Mouse (Mus musculus) midbrain, postnatal 0 days (tissue): ENCODE measurements around the gene Zc3hav1l. TPM values are rescaled to one million over a fixed set of nuclear protein-coding genes. Genes with fewer than 3 reads are reported as not detected.

ENCODE experiments used
- ATAC-seq: fragments of 200-750 bp; cut with Nextera tagmentation; 2 replicates; pipeline ENCODE4 v1.8.0; 2017; ENCODE audit warnings: moderate number of reproducible peaks, mild to moderate bottlenecking, moderate TSS enrichment, moderate library complexity; ENCODE audit not compliant: low FRiP score
- DNase-seq: peaks from one replicate; pipeline ENCODE4 v3.0.0-alpha.2; 2015; ENCODE audit warnings: low spot score
- H3K27ac ChIP-seq: fragments of 300-500 bp; sonication (generic); 2 replicates; pipeline ENCODE4 v1.5.1; 2014; ENCODE audit warnings: low read depth, mild to moderate bottlenecking, low read length, mixed read lengths
- H3K27me3 ChIP-seq: fragments of 300-500 bp; sonication (generic); 2 replicates; pipeline ENCODE4 v1.6.1; 2014; ENCODE audit warnings: low read length, control low read depth, mixed read lengths; ENCODE audit not compliant: insufficient read depth
- H3K36me3 ChIP-seq: fragments of 300-500 bp; sonication (generic); 2 replicates; pipeline ENCODE4 v1.6.1; 2014; ENCODE audit warnings: low read length, control low read depth, mixed read lengths; ENCODE audit not compliant: insufficient read depth
- H3K4me1 ChIP-seq: fragments of 300-500 bp; sonication (generic); 2 replicates; pipeline ENCODE4 v1.6.1; 2014; ENCODE audit warnings: mild to moderate bottlenecking, control low read depth, antibody characterized with exemption, low read length, mixed read lengths; ENCODE audit not compliant: insufficient read depth
- H3K4me2 ChIP-seq: fragments of 300-500 bp; sonication (generic); 2 replicates; pipeline ENCODE4 v1.6.1; 2014; ENCODE audit warnings: low read depth, mild to moderate bottlenecking, low read length, mixed read lengths; ENCODE audit not compliant: poor library complexity, severe bottlenecking
- H3K4me3 ChIP-seq: fragments of 300-500 bp; sonication (generic); 2 replicates; pipeline ENCODE4 v1.5.1; 2014; ENCODE audit warnings: low read depth, mild to moderate bottlenecking, low read length, moderate library complexity
- H3K9ac ChIP-seq: fragments of 300-500 bp; sonication (generic); replicated peaks from 2 replicates; pipeline ENCODE4 v1.6.1; 2014; ENCODE audit warnings: mild to moderate bottlenecking, low read length, moderate library complexity, mixed read lengths; ENCODE audit not compliant: poor library complexity, severe bottlenecking
- H3K9me3 ChIP-seq: fragments of 300-500 bp; sonication (generic); 2 replicates; pipeline ENCODE4 v1.6.1; 2016; ENCODE audit warnings: low read length, control low read depth
- CTCF ChIP-seq: IDR thresholded peaks from 2 replicates; pipeline ENCODE4 v1.5.1; 2016; ENCODE audit warnings: antibody characterized with exemption, mild to moderate bottlenecking
- WGBS: fragments of 180-500 bp; shearing (Covaris S2); extraction: QIAGEN DNeasy Blood & Tissue Kit; methylation state at CpG from one replicate; pipeline ENCODE4 v1.1.7; 2014; 5-methylcytosine and 5-hydroxymethylcytosine counted together
- polyA plus RNA-seq: library from polyadenylated mRNA; unstranded; fragments of >200 nt; fragmentation: Nextera tagmentation; extraction: Ambion mirVana; gene quantifications from 2 replicates; pipeline ENCODE4 v1.2.1, GENCODE M21; 2015
- total RNA-seq: library from RNA; depleted of rRNA; stranded (reverse); fragments of >200 nt; gene quantifications from 2 replicates; pipeline ENCODE4 v1.2.3, GENCODE M21; 2014

Zc3hav1l gene
- total and polyA plus RNA-seq, 2 experiments from 2014 or later, result 3.7 to 8.1 TPM

DNA sequence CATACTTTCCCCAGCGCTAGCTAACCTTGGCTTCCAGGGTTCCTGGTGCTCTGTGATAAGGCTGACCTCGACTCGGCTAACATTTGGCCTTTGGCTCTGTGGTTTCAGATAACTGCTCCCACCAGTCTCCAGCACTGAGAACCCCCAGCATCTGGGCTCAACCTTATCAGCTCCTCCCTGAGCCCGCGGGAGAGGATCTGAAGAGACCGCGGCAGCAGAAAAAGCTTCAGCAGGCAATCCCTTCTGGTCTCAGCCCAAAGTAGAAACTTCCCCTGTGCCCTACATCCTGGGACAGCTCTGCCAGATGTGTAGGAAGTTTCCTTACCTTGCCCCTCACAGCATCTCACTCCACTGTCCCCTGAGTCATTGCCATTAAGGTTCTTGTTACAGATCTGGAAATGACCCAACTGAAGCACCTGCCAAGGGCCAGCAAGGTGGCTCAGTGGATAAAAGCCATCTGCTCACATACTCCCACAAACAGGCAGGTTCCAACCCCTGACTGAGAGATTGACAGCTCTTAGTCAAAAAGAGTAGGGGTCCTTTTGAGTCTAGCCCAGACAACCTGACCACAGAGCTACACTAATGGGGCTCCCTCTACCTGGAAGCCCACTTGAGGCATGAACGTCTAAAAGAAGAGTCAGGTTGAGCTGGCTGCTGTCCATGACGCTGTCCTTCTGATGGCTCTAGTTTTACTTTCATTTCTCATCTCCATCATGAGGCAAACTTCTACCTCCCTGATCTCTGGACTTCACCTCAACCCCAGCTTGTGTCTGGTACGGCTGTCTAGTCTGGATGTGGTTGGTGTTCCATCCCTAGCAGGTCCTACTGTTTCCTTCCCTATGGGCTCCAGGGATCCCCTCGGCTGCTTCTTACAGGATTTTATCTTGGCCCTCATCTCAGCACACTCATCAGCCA, 42.9 kb upstream of the Zc3hav1l start:
- ATAC-seq (no peak), DNase-seq (no peak)
- no peak for TF ChIP-seq CTCF
- H3K4me1 ChIP-seq, result no peaks in the 10 kb centered on the region
- no peaks in the 10 kb centered on the region for H3K36me3 ChIP-seq
- no peak overlapping the region for H3K4me3 ChIP-seq
- no peak overlapping the region for H3K27ac ChIP-seq
- WGBS, result 72% methylated on average over 11 of the region's 11 CpGs
- H3K9ac ChIP-seq, result no peak overlapping the region
- H3K4me2 ChIP-seq, result no peak overlapping the region
- no peaks in the 10 kb centered on the region for H3K27me3 ChIP-seq
- no peaks in the 10 kb centered on the region for H3K9me3 ChIP-seq

DNA sequence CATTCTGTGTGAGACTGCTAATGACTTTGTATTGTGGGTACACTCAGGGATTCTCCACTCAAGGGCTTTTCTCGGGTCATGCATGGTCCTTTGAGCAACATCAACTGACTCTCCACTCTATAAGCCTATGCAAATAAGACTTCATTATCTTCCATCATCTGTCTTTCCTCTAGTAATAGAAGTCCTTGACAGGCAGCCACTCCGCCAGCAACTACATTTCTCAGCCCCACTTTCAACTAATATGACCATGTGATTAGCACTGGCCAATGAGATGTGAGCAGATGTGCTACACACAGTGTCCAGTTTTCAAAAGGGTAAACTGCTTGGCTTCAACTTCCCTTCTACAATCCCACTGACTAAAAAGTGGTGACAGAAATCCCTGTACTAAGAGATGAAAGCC, 40.0 kb upstream of the Zc3hav1l start:
- DNase-seq (no peak), ATAC-seq (no peak)
- no peak for TF ChIP-seq CTCF
- Histone ChIP-seq H3K9me3 (no peaks in the 10 kb centered on the region), H3K36me3 (no peaks in the 10 kb centered on the region), H3K4me2 (no peak overlapping the region), H3K9ac (no peak overlapping the region), H3K27me3 (no peaks in the 10 kb centered on the region), H3K27ac (no peak overlapping the region), H3K4me3 (no peak overlapping the region), H3K4me1 (no peaks in the 10 kb centered on the region)
- WGBS, result 72% methylated on average over 2 of the region's 2 CpGs

DNA sequence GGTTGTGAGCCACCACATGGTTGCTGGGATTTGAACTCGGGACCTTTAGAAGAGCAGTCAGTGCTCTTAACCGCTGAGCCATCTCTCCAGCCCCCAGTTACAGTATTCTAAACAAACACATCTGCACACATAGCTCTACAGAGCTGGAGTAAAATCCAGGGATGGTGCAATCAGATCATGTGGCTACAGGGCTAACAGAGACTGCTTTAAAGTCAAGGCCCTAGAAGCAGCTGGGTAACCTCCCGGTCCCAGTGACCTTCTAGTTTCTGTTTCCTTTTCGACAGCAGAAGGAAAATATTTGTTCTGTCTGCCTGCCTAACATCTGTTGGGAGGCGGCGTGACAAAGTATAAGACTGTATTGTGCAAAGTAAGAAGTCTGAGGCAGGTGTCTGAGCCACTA, 38.9 kb upstream of the Zc3hav1l start:
- Histone ChIP-seq H3K4me1 (no peaks in the 10 kb centered on the region), H3K4me3 (no peak overlapping the region), H3K27me3 (no peaks in the 10 kb centered on the region), H3K9ac (no peak overlapping the region), H3K9me3 (no peaks in the 10 kb centered on the region), H3K4me2 (no peak overlapping the region), H3K36me3 (no peaks in the 10 kb centered on the region), H3K27ac (no peak overlapping the region)
- DNase-seq (no peak), ATAC-seq (no peak)
- 91% methylated on average over 6 of the region's 6 CpGs for WGBS
- TF ChIP-seq CTCF, result no peak

DNA sequence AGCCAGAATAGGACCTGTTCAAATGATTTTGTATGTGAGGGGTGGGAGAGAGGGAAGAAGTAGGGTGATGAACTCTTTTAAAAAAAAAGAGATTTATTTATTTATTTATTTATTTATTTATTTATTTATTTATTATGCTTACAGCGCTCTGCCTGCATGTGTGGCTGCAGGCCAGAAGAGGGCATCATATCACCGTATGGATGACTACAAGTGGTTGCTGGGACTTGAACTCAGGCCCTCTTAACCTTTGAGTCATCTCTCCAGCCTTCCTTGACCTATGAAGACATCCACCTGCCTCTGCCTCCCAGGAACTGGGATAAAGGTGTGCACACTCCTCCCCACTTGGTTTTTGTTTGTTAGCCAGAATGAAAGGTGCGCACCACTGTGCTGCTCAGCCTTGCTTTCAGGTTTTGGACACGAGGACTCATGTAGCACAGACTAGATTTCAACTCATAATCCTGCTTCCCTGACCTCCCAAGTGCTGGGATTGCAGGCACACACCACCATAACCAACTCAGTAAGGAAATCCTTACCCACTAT, 38.2 kb upstream of the Zc3hav1l start:
- no peak for DNase-seq
- H3K4me2 ChIP-seq, result no peak overlapping the region
- H3K27me3 ChIP-seq, result no peaks in the 10 kb centered on the region
- H3K4me1 ChIP-seq, result no peaks in the 10 kb centered on the region
- no peaks in the 10 kb centered on the region for H3K36me3 ChIP-seq
- ATAC-seq, result no peak
- no peak overlapping the region for H3K4me3 ChIP-seq
- no peak overlapping the region for H3K27ac ChIP-seq
- H3K9me3 ChIP-seq, result no peaks in the 10 kb centered on the region
- 87% methylated on average over 4 of the region's 4 CpGs for WGBS
- H3K9ac ChIP-seq, result no peak overlapping the region
- no peak for TF ChIP-seq CTCF

DNA sequence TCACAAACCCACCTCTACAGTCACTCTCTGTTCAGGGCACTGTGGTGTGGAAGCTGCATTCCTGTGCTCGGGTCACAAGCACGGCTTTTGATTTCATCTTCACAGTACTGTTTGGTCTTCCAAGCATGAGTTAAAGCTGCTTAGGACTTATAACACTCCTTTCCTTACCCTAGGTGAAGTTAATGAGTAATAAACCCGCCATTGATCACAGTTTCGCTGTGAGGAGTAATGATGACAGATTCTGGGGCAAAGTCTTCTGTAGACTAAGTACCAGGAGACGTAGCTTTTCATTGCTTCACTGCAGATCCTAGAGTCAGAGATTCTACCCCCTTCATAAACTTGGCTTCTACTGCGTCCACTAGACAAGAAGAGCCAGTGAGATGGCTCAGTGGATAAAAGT, 36.2 kb upstream of the Zc3hav1l start:
- Histone ChIP-seq H3K27ac (no peak overlapping the region), H3K4me3 (no peak overlapping the region), H3K9ac (no peak overlapping the region), H3K4me2 (no peak overlapping the region), H3K9me3 (no peaks in the 10 kb centered on the region), H3K27me3 (no peaks in the 10 kb centered on the region), H3K36me3 (no peaks in the 10 kb centered on the region), H3K4me1 (no peaks in the 10 kb centered on the region)
- ATAC-seq, result no peak
- 88% methylated on average over 6 of the region's 6 CpGs for WGBS
- TF ChIP-seq CTCF, result no peak
- no peak for DNase-seq

DNA sequence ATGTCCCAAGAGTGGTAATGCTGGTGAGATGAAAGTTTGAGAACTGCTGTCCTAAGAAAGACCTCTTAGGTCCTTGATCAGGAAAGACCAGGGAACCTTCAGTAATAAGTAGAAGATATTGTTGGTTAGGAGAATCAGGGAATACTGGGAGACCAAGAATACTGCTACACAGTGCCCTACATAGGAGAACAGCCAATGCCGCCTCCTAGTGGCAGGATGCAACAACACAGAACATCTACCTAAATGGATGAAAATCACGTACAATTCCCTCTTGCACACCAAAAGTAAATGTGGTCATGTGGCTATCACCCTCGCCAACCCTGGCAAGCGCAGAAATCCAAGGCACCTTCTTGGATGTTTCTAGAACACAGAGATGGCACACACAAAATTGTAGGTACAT, 27.5 kb upstream of the Zc3hav1l start:
- 0 out of 2 replicates have a peak, but pooled peaks have one; percentile 66 for ATAC-seq
- no peak overlapping the region for H3K27ac ChIP-seq
- H3K4me3 ChIP-seq, result no peak overlapping the region
- H3K4me2 ChIP-seq, result no peak overlapping the region
- H3K9me3 ChIP-seq, result no peaks in the 10 kb centered on the region
- DNase-seq, result peak; percentile 73
- WGBS, result 26% methylated on average over 4 of the region's 4 CpGs
- peak; percentile 87 for TF ChIP-seq CTCF
- H3K36me3 ChIP-seq, result no peaks in the 10 kb centered on the region
- H3K27me3 ChIP-seq, result no peaks in the 10 kb centered on the region; the same call in 1 of the 2 replicates
- H3K4me1 ChIP-seq, result no peaks in the 10 kb centered on the region
- no peak overlapping the region for H3K9ac ChIP-seq
